Mouse (Mus musculus): ENCODE measurements around the gene Cuedc2. TPM values are rescaled to one million over a fixed set of nuclear protein-coding genes. Genes with fewer than 3 reads are reported as not detected.

Gene Cuedc2
- polyA plus RNA-seq, 1 experiment from 2014 or later = 260 TPM

DNA sequence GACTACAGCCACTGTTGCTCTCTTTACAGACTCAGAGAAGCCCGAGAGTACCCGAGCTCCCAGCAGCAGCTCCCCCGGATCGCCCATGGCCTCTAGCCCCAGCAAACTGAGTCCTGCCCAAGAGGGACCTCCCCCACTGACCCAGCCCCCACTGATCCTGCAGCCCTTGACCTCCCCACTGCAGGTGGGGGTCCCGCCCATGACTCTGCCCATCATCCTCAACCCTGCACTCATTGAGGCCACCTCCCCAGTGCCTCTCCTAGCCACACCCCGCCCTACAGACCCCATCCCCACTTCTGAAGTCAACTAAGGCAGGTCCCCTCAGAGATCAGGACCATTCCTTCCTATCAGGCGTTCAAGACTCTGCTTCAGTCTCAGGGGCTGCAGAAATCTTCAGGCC is 52.9 kb downstream of the Cuedc2 start:
- no peak for DNase-seq (ENCODE audit: low spot score)
- WGBS = 80% methylated on average over 7 of the region's 7 CpGs
- Histone ChIP-seq H3K4me3 (ENCODE audit: low read depth, low read length) (no peak overlapping the region), H3K9me3 (ENCODE audit: control insufficient read depth, low read length) (no peaks in the 10 kb centered on the region), H3K4me1 (replicated peaks; ENCODE audit: control insufficient read depth, insufficient read depth, low read length) (no peaks in the 10 kb centered on the region), H3K36me3 (ENCODE audit: control insufficient read depth, insufficient read depth, low read length) (peaks cover 7% of the 10 kb centered on the region), H3K4me2 (replicated peaks; ENCODE audit: low read depth, low read length) (no peak overlapping the region), H3K27me3 (ENCODE audit: control insufficient read depth, insufficient read depth, low read length) (no peaks in the 10 kb centered on the region), H3K27ac (ENCODE audit: low read depth, low read length) (no peak overlapping the region), H3K9ac (ENCODE audit: low read depth, low read length) (no peak overlapping the region)
- no peak for ATAC-seq (ENCODE audit: low FRiP score)

DNA sequence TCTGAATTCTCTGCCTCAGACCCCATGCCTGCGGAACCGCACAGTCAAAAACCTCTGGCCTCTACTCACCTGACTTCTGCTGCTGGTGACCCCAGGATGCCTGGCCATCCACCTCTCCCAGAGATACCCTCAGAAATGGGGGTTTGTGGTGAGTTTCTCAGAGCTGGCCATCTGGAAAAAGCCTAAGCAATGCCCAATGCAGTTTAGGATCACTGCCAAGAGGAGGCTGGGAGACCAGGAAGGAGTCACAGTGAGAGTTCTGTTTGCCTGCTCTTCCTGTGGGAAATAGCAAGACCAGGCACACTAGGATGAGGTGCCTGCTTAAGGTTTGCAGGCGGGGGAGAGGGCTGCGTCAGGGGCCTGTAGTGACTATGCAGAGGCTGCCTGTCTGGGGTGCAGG is 53.8 kb downstream of the Cuedc2 start:
- 93% methylated on average over 4 of the region's 4 CpGs for WGBS
- Histone ChIP-seq H3K9me3 (ENCODE audit: control insufficient read depth, low read length) (no peaks in the 10 kb centered on the region), H3K36me3 (ENCODE audit: control insufficient read depth, insufficient read depth, low read length) (peaks cover 9% of the 10 kb centered on the region), H3K27ac (ENCODE audit: low read depth, low read length) (no peak overlapping the region), H3K27me3 (ENCODE audit: control insufficient read depth, insufficient read depth, low read length) (no peaks in the 10 kb centered on the region), H3K4me2 (replicated peaks; ENCODE audit: low read depth, low read length) (no peak overlapping the region), H3K9ac (ENCODE audit: low read depth, low read length) (no peak overlapping the region), H3K4me3 (ENCODE audit: low read depth, low read length) (no peak overlapping the region), H3K4me1 (replicated peaks; ENCODE audit: control insufficient read depth, insufficient read depth, low read length) (no peaks in the 10 kb centered on the region)
- no peak for ATAC-seq (ENCODE audit: low FRiP score)
- DNase-seq (ENCODE audit: low spot score) = no peak

DNA sequence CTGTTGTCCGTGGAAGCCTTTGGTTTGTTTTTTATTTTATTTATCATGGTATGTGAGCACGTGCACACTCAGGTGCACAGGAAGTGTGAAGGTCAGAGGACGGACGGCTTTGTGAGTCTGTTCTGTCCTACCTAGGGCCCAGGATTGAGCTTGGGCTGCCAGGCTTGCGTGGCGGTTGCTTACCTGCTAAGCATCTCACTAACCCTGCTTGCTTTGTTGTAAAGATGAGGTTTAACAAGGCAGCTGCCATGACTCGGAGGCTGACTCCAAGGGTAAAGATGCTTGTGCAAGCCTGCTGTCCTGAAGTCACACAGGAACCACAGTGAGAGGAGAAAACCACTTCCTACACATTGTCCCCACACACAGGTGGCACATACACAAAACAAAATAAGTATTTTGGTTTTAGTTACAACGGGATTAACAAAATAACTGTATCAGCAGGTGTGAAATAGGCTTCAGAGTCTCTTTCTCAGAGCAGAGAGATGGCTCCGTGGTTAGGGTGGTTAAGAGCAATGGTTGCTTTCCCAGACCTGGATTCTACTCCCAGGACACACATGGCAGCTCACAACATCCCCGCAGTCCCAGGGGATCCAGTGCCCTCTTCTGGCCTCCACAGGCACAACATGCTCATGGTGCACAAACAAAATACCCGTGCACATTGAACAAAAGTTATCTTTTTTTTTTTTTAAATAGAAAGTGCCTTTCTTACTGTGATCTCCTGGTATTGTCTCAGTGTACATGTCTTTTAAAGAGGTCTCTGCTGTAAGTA is 56.2 kb downstream of the Cuedc2 start:
- H3K4me2 ChIP-seq (replicated peaks; ENCODE audit: low read depth, low read length) = no peak overlapping the region
- no peak for ATAC-seq (ENCODE audit: low FRiP score)

More for the DNA sequence above, 56.2 kb downstream of the Cuedc2 start:
- DNase-seq (ENCODE audit: low spot score) = no peak
- Histone ChIP-seq H3K36me3 (ENCODE audit: control insufficient read depth, insufficient read depth, low read length) (peaks cover 9% of the 10 kb centered on the region), H3K4me3 (ENCODE audit: low read depth, low read length) (no peak overlapping the region), H3K9me3 (ENCODE audit: control insufficient read depth, low read length) (no peaks in the 10 kb centered on the region), H3K9ac (ENCODE audit: low read depth, low read length) (no peak overlapping the region), H3K27me3 (ENCODE audit: control insufficient read depth, insufficient read depth, low read length) (no peaks in the 10 kb centered on the region), H3K4me1 (replicated peaks; ENCODE audit: control insufficient read depth, insufficient read depth, low read length) (no peaks in the 10 kb centered on the region), H3K27ac (ENCODE audit: low read depth, low read length) (no peak overlapping the region)
- WGBS = 95% methylated on average over 11 of the region's 11 CpGs

MicroRNAs encoded within 50 kb of the gene (microRNA counts, 519-probe panel; counts per million panel counts)
- microRNA mmu-miR-146b = not detected

Other genes starting within 250 kb of the Cuedc2 start
- not detected in 2 replicates for gene Elovl3, start 206.8 kb downstream of the Cuedc2 start, polyA plus RNA-seq (2014; fragmentation: Nextera tagmentation; extraction: Ambion mirVana)
- gene Pitx3, start 190.4 kb downstream of the Cuedc2 start, polyA plus RNA-seq (2014; fragmentation: Nextera tagmentation; extraction: Ambion mirVana) = 0.65 and 0.88 TPM in 2 replicates
- gene Gbf1, start 186.2 kb downstream of the Cuedc2 start, polyA plus RNA-seq (2014; fragmentation: Nextera tagmentation; extraction: Ambion mirVana) = 43.8 and 63.0 TPM in 2 replicates
- gene Nfkb2, start 34.4 kb downstream of the Cuedc2 start, polyA plus RNA-seq (2014; fragmentation: Nextera tagmentation; extraction: Ambion mirVana) = 2.7 and 4.6 TPM in 2 replicates
- gene Psd, start 11.5 kb downstream of the Cuedc2 start, polyA plus RNA-seq (2014; fragmentation: Nextera tagmentation; extraction: Ambion mirVana) = 10.0 and 11.9 TPM in 2 replicates
- gene Fbxl15, start 10.5 kb downstream of the Cuedc2 start, polyA plus RNA-seq (2014; fragmentation: Nextera tagmentation; extraction: Ambion mirVana) = 26.3 and 27.1 TPM in 2 replicates
- gene Mfsd13a, start 2.4 kb upstream of the Cuedc2 start, polyA plus RNA-seq (2014; fragmentation: Nextera tagmentation; extraction: Ambion mirVana) = 4.4 and 6.9 TPM in 2 replicates
- gene 2310034G01Rik, start 11.6 kb upstream of the Cuedc2 start, polyA plus RNA-seq (2014; fragmentation: Nextera tagmentation; extraction: Ambion mirVana) = 1.7 TPM in 2 replicates
- 223 and 250 TPM in 2 replicates for gene Actr1a, start 57.0 kb upstream of the Cuedc2 start, polyA plus RNA-seq (2014; fragmentation: Nextera tagmentation; extraction: Ambion mirVana)
- gene Sufu, start 58.2 kb upstream of the Cuedc2 start, polyA plus RNA-seq (2014; fragmentation: Nextera tagmentation; extraction: Ambion mirVana) = 31.9 and 33.2 TPM in 2 replicates
- 28.4 and 30.6 TPM in 2 replicates for gene Trim8, start 163.0 kb upstream of the Cuedc2 start, polyA plus RNA-seq (2014; fragmentation: Nextera tagmentation; extraction: Ambion mirVana)
- 145 and 160 TPM in 2 replicates for gene Arl3, start 234.5 kb upstream of the Cuedc2 start, polyA plus RNA-seq (2014; fragmentation: Nextera tagmentation; extraction: Ambion mirVana)
- gene Sfxn2, start 234.7 kb upstream of the Cuedc2 start, polyA plus RNA-seq (2014; fragmentation: Nextera tagmentation; extraction: Ambion mirVana) = 9.3 and 11.1 TPM in 2 replicates

Measured in hindbrain, embryonic 11.5 days (tissue).